Mouse (Mus musculus) midbrain, embryonic 14.5 days (tissue): ENCODE measurements around the gene Brd2. TPM values are rescaled to one million over a fixed set of nuclear protein-coding genes. Genes with fewer than 3 reads are reported as not detected.

Experiments used
- ATAC-seq: fragments of 200-750 bp; cut with Nextera tagmentation; 2 replicates; pipeline ENCODE4 v1.8.0; 2017; ENCODE audit warnings: moderate number of reproducible peaks, moderate library complexity; ENCODE audit not compliant: low FRiP score, low TSS enrichment
- DNase-seq: peaks from one replicate; pipeline ENCODE4 v3.0.0-alpha.2; 2015
- H3K27ac ChIP-seq: fragments of 300-500 bp; sonication (generic); replicated peaks from 2 replicates; pipeline ENCODE4 v1.5.1; 2014; ENCODE audit warnings: mild to moderate bottlenecking, low read depth, low read length, moderate library complexity
- H3K27me3 ChIP-seq: fragments of 300-500 bp; sonication (generic); 2 replicates; pipeline ENCODE4 v1.6.1; 2014; ENCODE audit warnings: low read length, control low read depth, mixed read lengths; ENCODE audit not compliant: control insufficient read depth, insufficient read depth
- H3K36me3 ChIP-seq: fragments of 300-500 bp; sonication (generic); 2 replicates; pipeline ENCODE4 v1.6.1; 2014; ENCODE audit warnings: low read length, control low read depth; ENCODE audit not compliant: control insufficient read depth, insufficient read depth
- H3K4me1 ChIP-seq: fragments of 300-500 bp; sonication (generic); 2 replicates; pipeline ENCODE4 v1.6.1; 2014; ENCODE audit warnings: mild to moderate bottlenecking, antibody characterized with exemption, low read length, control low read depth; ENCODE audit not compliant: control insufficient read depth, insufficient read depth
- H3K4me2 ChIP-seq: fragments of 300-500 bp; sonication (generic); 2 replicates; pipeline ENCODE4 v1.6.1; 2014; ENCODE audit warnings: mild to moderate bottlenecking, low read length, moderate library complexity
- H3K4me3 ChIP-seq: fragments of 300-500 bp; sonication (generic); replicated peaks from 2 replicates; pipeline ENCODE4 v1.5.1; 2014; ENCODE audit warnings: low read depth, low read length
- H3K9ac ChIP-seq: fragments of 300-500 bp; sonication (generic); replicated peaks from 2 replicates; pipeline ENCODE4 v1.6.1; 2014; ENCODE audit warnings: mild to moderate bottlenecking, low read length, moderate library complexity
- H3K9me3 ChIP-seq: fragments of 300-500 bp; sonication (generic); 2 replicates; pipeline ENCODE4 v1.6.1; 2016; ENCODE audit warnings: low read length, control low read depth, mixed read lengths; ENCODE audit not compliant: control insufficient read depth
- WGBS: fragments of 180-500 bp; shearing (Covaris S2); extraction: QIAGEN DNeasy Blood & Tissue Kit; methylation state at CpG from one replicate; pipeline ENCODE4 v1.1.7; 2014; 5-methylcytosine and 5-hydroxymethylcytosine counted together
- polyA plus RNA-seq: library from polyadenylated mRNA; unstranded; fragments of >200 nt; fragmentation: Nextera tagmentation; extraction: Ambion mirVana; gene quantifications from 2 replicates; pipeline ENCODE4 v1.2.1, GENCODE M21; 2014

Gene Brd2
- polyA plus RNA-seq, 1 experiment from 2014 or later: 160 TPM

DNA sequence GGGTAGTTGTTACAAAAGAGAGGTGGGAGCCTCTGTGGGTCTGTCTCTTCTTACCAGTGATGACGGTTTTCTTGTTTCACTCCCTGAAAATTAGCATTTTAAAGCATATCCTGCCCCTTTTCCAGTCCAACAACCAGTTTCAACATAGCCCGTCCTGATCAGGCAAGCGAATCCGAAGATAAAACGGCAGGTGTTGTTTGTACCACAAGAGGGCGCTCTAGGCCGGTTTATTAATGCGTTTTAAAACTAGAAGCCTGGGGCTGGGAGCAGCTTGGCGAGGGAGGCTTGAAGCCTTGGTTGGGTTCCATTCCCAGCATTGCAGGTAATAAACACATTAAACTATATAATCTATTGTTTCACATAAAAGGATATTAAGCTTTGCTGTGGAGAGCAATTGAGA, 44.9 kb downstream of the Brd2 start:
- no peak overlapping the region for H3K27ac ChIP-seq
- no peak overlapping the region for H3K4me3 ChIP-seq
- H3K27me3 ChIP-seq: peaks cover 3% of the 10 kb centered on the region; the same call in 1 of the 2 replicates
- H3K4me2 ChIP-seq: no peak overlapping the region
- no peaks in the 10 kb centered on the region for H3K36me3 ChIP-seq
- no peak overlapping the region for H3K9ac ChIP-seq
- H3K4me1 ChIP-seq: no peaks in the 10 kb centered on the region
- 2% methylated on average over 9 of the region's 9 CpGs for whole genome bisulfite sequencing
- no peaks in the 10 kb centered on the region for H3K9me3 ChIP-seq
- DNase-seq (peak; percentile 94), ATAC-seq (no peak)

GRCm38 (mm10) chr17:34075271-34075670, 47.2 kb downstream of the Brd2 start:
- H3K27me3 ChIP-seq: peaks cover 3% of the 10 kb centered on the region; the same call in 1 of the 2 replicates
- H3K4me2 ChIP-seq: no peak overlapping the region
- peak; percentile 83 for DNase-seq
- H3K4me1 ChIP-seq: no peaks in the 10 kb centered on the region
- no peaks in the 10 kb centered on the region for H3K36me3 ChIP-seq
- H3K4me3 ChIP-seq: no peak overlapping the region
- H3K9me3 ChIP-seq: no peaks in the 10 kb centered on the region
- ATAC-seq: no peak
- H3K9ac ChIP-seq: no peak overlapping the region
- no peak overlapping the region for H3K27ac ChIP-seq
- 46% methylated on average over 7 of the region's 7 CpGs for WGBS

GRCm38 (mm10) chr17:34072091-34072490, 50.3 kb downstream of the Brd2 start:
- Histone ChIP-seq H3K36me3 (no peaks in the 10 kb centered on the region), H3K9ac (no peak overlapping the region), H3K27me3 (peaks cover 2% of the 10 kb centered on the region; the same call in 1 of the 2 replicates), H3K4me1 (no peaks in the 10 kb centered on the region), H3K4me2 (no peak overlapping the region), H3K4me3 (no peak overlapping the region), H3K27ac (no peak overlapping the region), H3K9me3 (no peaks in the 10 kb centered on the region)
- no peak for ATAC-seq
- DNase-seq: no peak
- 79% methylated on average over 5 of the region's 5 CpGs for WGBS

DNA sequence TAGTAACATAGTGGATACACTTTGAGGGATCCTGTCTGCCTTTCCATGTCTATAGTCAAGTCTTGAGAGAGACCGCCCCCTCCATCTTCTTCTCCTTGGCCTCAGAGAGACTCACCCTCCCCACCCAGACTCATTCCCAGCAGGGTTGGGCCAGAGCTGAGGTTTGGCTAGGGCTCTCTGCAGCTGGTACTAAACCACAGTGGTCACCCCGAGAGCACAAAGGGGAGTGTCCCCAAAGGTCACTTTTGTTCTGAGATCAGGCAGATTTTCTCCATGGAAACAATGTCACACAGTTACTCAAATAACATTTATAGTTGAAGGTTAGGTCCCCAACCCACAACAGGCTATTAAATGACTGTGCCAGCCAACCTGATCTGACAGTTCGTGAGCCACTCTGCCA, 53.6 kb downstream of the Brd2 start:
- Histone ChIP-seq H3K4me3 (no peak overlapping the region), H3K9ac (no peak overlapping the region), H3K27ac (no peak overlapping the region), H3K27me3 (no peaks in the 10 kb centered on the region), H3K36me3 (no peaks in the 10 kb centered on the region), H3K4me1 (no peaks in the 10 kb centered on the region), H3K9me3 (no peaks in the 10 kb centered on the region), H3K4me2 (no peak overlapping the region)
- WGBS: 50% methylated on average over 3 of the region's 3 CpGs
- ATAC-seq (no peak), DNase-seq (no peak)

Other genes starting within 250 kb of the Brd2 start
- not detected in 2 replicates for gene Gm7029, start 248.8 kb downstream of the Brd2 start, polyA plus RNA-seq
- gene Kifc1, start 232.0 kb downstream of the Brd2 start, polyA plus RNA-seq: 2.2 and 2.5 TPM in 2 replicates
- gene Platr17, start 217.5 kb downstream of the Brd2 start, polyA plus RNA-seq: 1.1 TPM in 1 of 2 replicates, not detected in the other
- gene Daxx, start 213.2 kb downstream of the Brd2 start, polyA plus RNA-seq: 40.7 and 44.6 TPM in 2 replicates
- gene Tapbp, start 206.7 kb downstream of the Brd2 start, polyA plus RNA-seq: 18.3 and 20.6 TPM in 2 replicates
- 12.1 and 13.1 TPM in 2 replicates for gene Zbtb22, start 206.7 kb downstream of the Brd2 start, polyA plus RNA-seq
- 47.2 and 50.3 TPM in 2 replicates for gene Rgl2, start 193.1 kb downstream of the Brd2 start, polyA plus RNA-seq
- 167 and 188 TPM in 2 replicates for gene Pfdn6, start 182.3 kb downstream of the Brd2 start, polyA plus RNA-seq
- gene Wdr46, start 182.0 kb downstream of the Brd2 start, polyA plus RNA-seq: 15.5 and 16.9 TPM in 2 replicates
- 8.0 and 10.1 TPM in 2 replicates for gene B3galt4, start 171.1 kb downstream of the Brd2 start, polyA plus RNA-seq
- gene Vps52, start 166.8 kb downstream of the Brd2 start, polyA plus RNA-seq: 50.6 and 63.2 TPM in 2 replicates
- 872 and 980 TPM in 2 replicates for gene Rps18, start 166.6 kb downstream of the Brd2 start, polyA plus RNA-seq
- gene H2-K1, start 122.3 kb downstream of the Brd2 start, polyA plus RNA-seq: 10.5 and 15.5 TPM in 2 replicates
- 9.1 and 18.5 TPM in 2 replicates for gene Ring1, start 98.0 kb downstream of the Brd2 start, polyA plus RNA-seq
- 56.1 and 75.0 TPM in 2 replicates for gene H2-Ke6, start 94.6 kb downstream of the Brd2 start, polyA plus RNA-seq
- 95.7 and 97.0 TPM in 2 replicates for gene Slc39a7, start 91.0 kb downstream of the Brd2 start, polyA plus RNA-seq
- gene Rxrb, start 90.8 kb downstream of the Brd2 start, polyA plus RNA-seq: 33.3 and 33.4 TPM in 2 replicates
- 2.4 and 2.9 TPM in 2 replicates for gene Col11a2, start 83.2 kb downstream of the Brd2 start, polyA plus RNA-seq
- gene H2-Oa, start 30.3 kb downstream of the Brd2 start, polyA plus RNA-seq: not detected in 2 replicates
- gene H2-DMa, start 3.1 kb downstream of the Brd2 start, polyA plus RNA-seq: 16.7 and 20.4 TPM in 2 replicates
- 0.15 and 0.18 TPM in 2 replicates for gene H2-DMb2, start 20.7 kb upstream of the Brd2 start, polyA plus RNA-seq
- 0.38 and 0.91 TPM in 2 replicates for gene H2-DMb1, start 30.4 kb upstream of the Brd2 start, polyA plus RNA-seq
- gene Tap1, start 64.9 kb upstream of the Brd2 start, polyA plus RNA-seq: 1.1 and 2.9 TPM in 2 replicates
- 1.0 and 2.2 TPM in 2 replicates for gene Psmb9, start 65.1 kb upstream of the Brd2 start, polyA plus RNA-seq
- gene Psmb8, start 75.1 kb upstream of the Brd2 start, polyA plus RNA-seq: 1.1 and 5.1 TPM in 2 replicates
- 0.77 and 1.6 TPM in 2 replicates for gene Tap2, start 80.9 kb upstream of the Brd2 start, polyA plus RNA-seq
- not detected in 2 replicates for gene H2-Ob, start 116.3 kb upstream of the Brd2 start, polyA plus RNA-seq
- 1.1 and 2.0 TPM in 2 replicates for gene H2-Ab1, start 135.1 kb upstream of the Brd2 start, polyA plus RNA-seq
- gene H2-Aa, start 165.2 kb upstream of the Brd2 start, polyA plus RNA-seq: 0.83 TPM in 1 of 2 replicates, not detected in the other
- 2.4 and 2.7 TPM in 2 replicates for gene H2-Eb1, start 183.2 kb upstream of the Brd2 start, polyA plus RNA-seq
- gene H2-Eb2, start 203.0 kb upstream of the Brd2 start, polyA plus RNA-seq: 0.16 TPM in 1 of 2 replicates, not detected in the other
- gene Btnl2, start 232.2 kb upstream of the Brd2 start, polyA plus RNA-seq: not detected in 2 replicates